Mouse (Mus musculus): ENCODE measurements around the gene Gpr35. TPM values are rescaled to one million over a fixed set of nuclear protein-coding genes. Genes with fewer than 3 reads are reported as not detected.
A peak's percentile ranks its signal among the peaks of the same experiment; 100 is the strongest.

Gpr35 gene
- polyA plus RNA-seq, 1 experiment from 2014 or later, result 0.83 TPM

DNA sequence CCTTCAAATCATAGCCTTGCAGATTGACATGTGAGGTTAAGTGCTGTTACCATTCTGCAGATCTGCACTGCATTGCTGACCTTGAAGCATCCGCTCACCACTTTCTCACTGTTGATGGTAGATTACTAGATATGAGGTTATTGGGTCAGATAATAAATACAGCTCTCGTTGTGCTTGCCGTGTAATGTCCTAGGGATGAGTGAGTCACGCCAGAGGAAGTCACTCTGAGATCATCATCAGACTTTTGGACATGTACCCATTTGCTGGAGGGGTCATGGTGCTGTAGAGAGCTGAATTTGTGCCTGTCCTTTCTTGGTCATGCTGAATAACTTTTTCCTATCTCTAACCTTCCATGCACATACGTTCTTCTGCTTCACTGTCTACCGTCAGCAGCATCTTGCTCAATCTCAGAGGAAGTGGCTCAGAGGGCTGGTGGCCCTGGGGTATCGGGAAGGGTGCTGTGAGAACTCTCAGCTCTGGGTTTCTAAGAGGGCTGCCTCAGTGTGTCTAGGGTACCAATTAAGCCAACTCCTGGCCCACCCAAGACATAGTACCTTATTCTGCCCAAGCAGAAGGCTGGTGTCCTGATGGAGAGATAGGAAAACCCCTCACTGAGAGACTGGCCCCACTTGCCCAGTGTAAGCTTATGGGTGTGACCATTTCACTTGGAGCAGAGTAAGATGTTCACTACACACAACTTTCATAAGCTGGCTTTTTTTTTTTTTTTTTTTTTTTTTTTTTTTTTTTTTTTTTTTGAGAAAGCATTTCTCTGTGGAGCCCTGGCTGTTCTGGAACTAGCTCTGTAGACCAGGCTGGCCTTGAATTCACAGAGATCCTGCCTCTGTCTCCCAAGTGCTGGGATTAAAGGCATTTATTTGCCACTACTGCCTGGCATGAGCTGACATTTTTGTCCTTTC is 21.5 kb downstream of the Gpr35 start:
- Histone ChIP-seq H3K27me3 (ENCODE audit: control insufficient read depth, insufficient read depth, low read length) (no peaks in the 10 kb centered on the region), H3K9ac (ENCODE audit: low read length) (no peak overlapping the region), H3K4me1 (ENCODE audit: control insufficient read depth, insufficient read depth, low read length) (peaks cover 13% of the 10 kb centered on the region; the same call in 1 of the 2 replicates), H3K4me3 (ENCODE audit: low read length) (no peak overlapping the region), H3K4me2 (ENCODE audit: low read depth, low read length) (no peak overlapping the region), H3K9me3 (replicated peaks; ENCODE audit: control insufficient read depth, low read length) (no peaks in the 10 kb centered on the region), H3K27ac (ENCODE audit: low read length) (peak overlapping the region; percentile 22; the same call in 1 of the 2 replicates), H3K36me3 (ENCODE audit: control insufficient read depth, insufficient read depth) (no peaks in the 10 kb centered on the region)
- 67% methylated on average over 7 of the region's 7 CpGs for WGBS
- ATAC-seq (replicated peaks; ENCODE audit: extremely low read depth, insufficient read depth, low FRiP score), result no peak

DNA sequence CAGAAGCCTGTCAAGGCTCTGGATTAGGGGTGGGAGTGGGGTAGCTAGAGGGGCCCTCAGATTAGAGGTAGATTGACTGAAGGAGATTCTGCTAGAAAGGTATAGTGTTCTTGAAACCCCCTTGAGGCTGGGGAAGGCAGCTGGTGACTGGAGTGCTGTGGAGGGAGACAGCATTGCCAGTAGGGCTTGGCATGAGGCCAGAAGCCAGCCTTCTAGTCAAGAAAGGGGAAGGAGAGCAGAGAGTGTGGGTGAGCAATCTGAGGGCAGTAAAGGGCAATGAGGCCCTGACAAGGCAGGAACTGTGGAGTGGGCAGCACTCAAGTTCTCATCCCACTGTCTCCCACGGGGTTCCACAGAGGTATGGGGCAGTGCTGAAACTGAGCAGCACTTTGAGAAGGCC is 22.2 kb downstream of the Gpr35 start:
- 13% methylated on average over 1 of the region's 1 CpGs for WGBS
- peaks cover 13% of the 10 kb centered on the region; the same call in 1 of the 2 replicates for H3K4me1 ChIP-seq (ENCODE audit: control insufficient read depth, insufficient read depth, low read length)
- peak; percentile 69; the same call in 1 of the 2 replicates for ATAC-seq (replicated peaks; ENCODE audit: extremely low read depth, insufficient read depth, low FRiP score)
- no peak overlapping the region for H3K4me2 ChIP-seq (ENCODE audit: low read depth, low read length)
- H3K36me3 ChIP-seq (ENCODE audit: control insufficient read depth, insufficient read depth), result no peaks in the 10 kb centered on the region
- no peak overlapping the region for H3K4me3 ChIP-seq (ENCODE audit: low read length)
- H3K9me3 ChIP-seq (replicated peaks; ENCODE audit: control insufficient read depth, low read length), result no peaks in the 10 kb centered on the region
- 0 out of 2 replicates have a peak, but pooled peaks cover 2% of the 10 kb centered on the region for H3K27me3 ChIP-seq (ENCODE audit: control insufficient read depth, insufficient read depth, low read length)
- H3K9ac ChIP-seq (ENCODE audit: low read length), result no peak overlapping the region
- peak overlapping the region; percentile 22; the same call in 1 of the 2 replicates for H3K27ac ChIP-seq (ENCODE audit: low read length)

DNA sequence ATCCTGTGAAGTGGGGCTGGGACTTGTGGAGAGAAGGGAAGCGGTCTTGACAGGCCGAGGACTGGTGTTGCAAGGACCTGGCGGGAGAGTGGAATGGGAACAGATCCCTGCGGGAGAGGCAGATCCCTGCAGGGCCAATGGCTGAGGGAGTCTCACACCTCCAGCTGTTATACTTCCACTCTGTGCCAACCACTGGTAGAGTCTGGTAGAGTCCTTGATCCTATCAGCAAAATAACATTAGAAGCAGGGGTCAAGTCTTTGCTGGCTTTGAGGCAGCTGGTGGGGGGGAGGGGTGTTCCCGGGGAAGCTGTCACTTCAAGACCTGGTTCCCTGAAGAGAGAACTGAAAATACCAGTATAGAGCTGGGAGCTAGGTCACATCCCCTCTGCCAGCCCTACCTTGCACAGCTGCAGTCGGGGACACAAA is 25.5 kb downstream of the Gpr35 start:
- Histone ChIP-seq H3K9ac (ENCODE audit: low read length) (no peak overlapping the region), H3K9me3 (replicated peaks; ENCODE audit: control insufficient read depth, low read length) (no peaks in the 10 kb centered on the region), H3K4me2 (ENCODE audit: low read depth, low read length) (no peak overlapping the region), H3K27ac (ENCODE audit: low read length) (0 out of 2 replicates have a peak overlapping the region, but pooled peaks have one; percentile 13), H3K36me3 (ENCODE audit: control insufficient read depth, insufficient read depth) (no peaks in the 10 kb centered on the region), H3K4me3 (ENCODE audit: low read length) (no peak overlapping the region), H3K27me3 (ENCODE audit: control insufficient read depth, insufficient read depth, low read length) (peaks cover 2% of the 10 kb centered on the region; the same call in 1 of the 2 replicates), H3K4me1 (ENCODE audit: control insufficient read depth, insufficient read depth, low read length) (peaks cover 20% of the 10 kb centered on the region)
- no peak for ATAC-seq (replicated peaks; ENCODE audit: extremely low read depth, insufficient read depth, low FRiP score)
- 15% methylated on average over 6 of the region's 6 CpGs for WGBS

DNA sequence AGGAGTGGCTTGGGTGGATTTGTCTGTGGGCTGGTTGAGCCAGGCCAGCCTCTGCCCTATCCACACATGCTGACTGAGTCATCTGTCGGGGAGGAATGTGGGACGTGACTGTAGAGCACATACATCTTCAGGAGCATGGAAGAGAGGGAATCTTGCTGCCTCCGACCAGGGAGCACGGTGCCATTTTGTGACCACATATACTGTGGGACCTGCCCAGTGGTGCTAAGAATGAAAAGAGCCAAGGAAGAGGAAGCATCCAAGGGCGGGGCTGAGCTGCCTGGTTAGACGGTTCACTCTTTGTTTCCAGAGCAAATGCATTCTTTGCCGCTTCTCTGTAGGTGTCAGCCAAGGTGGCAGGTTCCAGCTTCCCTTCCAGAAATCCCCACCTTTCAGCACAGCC is 28.0 kb downstream of the Gpr35 start:
- H3K27ac ChIP-seq (ENCODE audit: low read length), result no peak overlapping the region
- 28% methylated on average over 7 of the region's 7 CpGs for WGBS
- H3K27me3 ChIP-seq (ENCODE audit: control insufficient read depth, insufficient read depth, low read length), result peaks cover 2% of the 10 kb centered on the region; the same call in 1 of the 2 replicates
- ATAC-seq (replicated peaks; ENCODE audit: extremely low read depth, insufficient read depth, low FRiP score), result no peak
- H3K4me2 ChIP-seq (ENCODE audit: low read depth, low read length), result no peak overlapping the region
- no peak overlapping the region for H3K4me3 ChIP-seq (ENCODE audit: low read length)
- H3K4me1 ChIP-seq (ENCODE audit: control insufficient read depth, insufficient read depth, low read length), result peaks cover 17% of the 10 kb centered on the region
- H3K9ac ChIP-seq (ENCODE audit: low read length), result no peak overlapping the region
- H3K36me3 ChIP-seq (ENCODE audit: control insufficient read depth, insufficient read depth), result no peaks in the 10 kb centered on the region
- no peaks in the 10 kb centered on the region for H3K9me3 ChIP-seq (replicated peaks; ENCODE audit: control insufficient read depth, low read length)

DNA sequence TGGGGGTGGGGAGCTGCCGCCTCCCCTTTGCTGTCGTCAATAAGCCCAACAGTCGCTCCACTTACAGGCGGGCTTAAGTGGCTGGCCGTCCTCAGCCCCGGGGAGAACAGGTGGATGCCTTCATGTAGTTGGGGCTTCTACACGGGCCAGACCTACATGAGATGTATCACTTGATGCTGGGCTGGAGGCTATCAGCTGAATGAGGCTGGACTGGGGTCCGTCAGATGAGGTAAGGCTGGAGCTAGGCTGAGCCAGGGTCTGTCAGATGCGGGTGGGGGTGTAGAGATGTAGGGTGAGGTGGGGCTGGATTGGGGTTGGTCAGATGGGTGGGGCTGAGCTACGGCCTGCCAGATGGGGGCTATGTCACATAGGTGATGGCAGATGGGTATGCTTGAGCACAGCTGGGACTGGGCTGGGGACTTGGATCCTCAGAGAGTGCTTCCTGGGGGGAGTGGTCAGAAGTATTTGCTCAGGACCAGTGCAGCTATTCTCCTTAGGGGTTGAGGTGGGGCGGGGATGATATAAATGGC is 28.5 kb downstream of the Gpr35 start:
- no peak overlapping the region for H3K27ac ChIP-seq (ENCODE audit: low read length)
- H3K4me3 ChIP-seq (ENCODE audit: low read length), result no peak overlapping the region
- no peaks in the 10 kb centered on the region for H3K9me3 ChIP-seq (replicated peaks; ENCODE audit: control insufficient read depth, low read length)
- no peak overlapping the region for H3K4me2 ChIP-seq (ENCODE audit: low read depth, low read length)
- 18% methylated on average over 11 of the region's 11 CpGs for WGBS
- H3K4me1 ChIP-seq (ENCODE audit: control insufficient read depth, insufficient read depth, low read length), result peaks cover 17% of the 10 kb centered on the region
- H3K27me3 ChIP-seq (ENCODE audit: control insufficient read depth, insufficient read depth, low read length), result peaks cover 2% of the 10 kb centered on the region; the same call in 1 of the 2 replicates
- no peak overlapping the region for H3K9ac ChIP-seq (ENCODE audit: low read length)
- 0 out of 2 replicates have a peak, but pooled peaks have one; percentile 19 for ATAC-seq (replicated peaks; ENCODE audit: extremely low read depth, insufficient read depth, low FRiP score)
- no peaks in the 10 kb centered on the region for H3K36me3 ChIP-seq (ENCODE audit: control insufficient read depth, insufficient read depth)

DNA sequence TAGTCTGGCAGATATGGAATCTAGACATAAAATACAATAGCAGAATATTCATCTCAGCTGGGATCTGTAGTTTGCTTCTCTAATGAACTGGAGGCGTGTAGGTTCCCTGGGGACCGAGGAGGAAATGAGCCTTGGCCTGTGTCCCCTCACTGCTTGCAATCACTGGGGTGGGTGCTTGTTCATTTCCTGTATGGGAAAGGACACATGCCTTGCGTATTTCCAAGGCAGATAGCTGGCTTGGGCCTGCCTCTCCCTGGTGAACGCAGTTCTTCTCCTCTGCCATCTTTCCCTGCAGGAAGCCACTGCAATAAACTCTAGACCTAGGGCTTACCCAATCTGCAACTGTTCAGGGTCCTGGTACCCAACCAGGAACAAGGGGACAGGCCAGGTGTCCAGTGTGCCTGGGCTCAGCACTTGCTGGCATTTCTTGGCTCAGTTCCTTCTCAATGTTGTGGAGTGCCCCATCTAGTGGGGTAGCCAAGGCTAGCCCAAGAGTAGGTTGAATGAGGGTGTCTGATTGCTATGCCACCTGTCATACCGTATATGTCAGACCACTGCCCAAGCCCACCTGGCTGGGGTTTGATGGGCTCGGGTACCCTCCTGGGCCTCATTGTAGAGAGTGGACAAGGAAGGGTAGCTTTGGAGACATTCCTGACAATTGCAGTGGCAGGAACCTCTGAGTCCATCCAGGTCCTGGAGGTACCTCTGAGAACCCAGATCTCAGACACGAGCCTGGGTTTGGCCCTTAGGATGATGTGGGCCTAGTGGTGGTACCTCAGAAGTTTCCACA is 30.6 kb downstream of the Gpr35 start:
- Histone ChIP-seq H3K27me3 (ENCODE audit: control insufficient read depth, insufficient read depth, low read length) (peaks cover 2% of the 10 kb centered on the region; the same call in 1 of the 2 replicates), H3K9me3 (replicated peaks; ENCODE audit: control insufficient read depth, low read length) (no peaks in the 10 kb centered on the region), H3K4me1 (ENCODE audit: control insufficient read depth, insufficient read depth, low read length) (peaks cover 13% of the 10 kb centered on the region), H3K36me3 (ENCODE audit: control insufficient read depth, insufficient read depth) (no peaks in the 10 kb centered on the region), H3K27ac (ENCODE audit: low read length) (peak overlapping the region; percentile 66), H3K4me3 (ENCODE audit: low read length) (no peak overlapping the region), H3K9ac (ENCODE audit: low read length) (no peak overlapping the region), H3K4me2 (ENCODE audit: low read depth, low read length) (no peak overlapping the region)
- 69% methylated on average over 7 of the region's 7 CpGs for WGBS
- 0 out of 2 replicates have a peak, but pooled peaks have one; percentile 39 for ATAC-seq (replicated peaks; ENCODE audit: extremely low read depth, insufficient read depth, low FRiP score)

DNA sequence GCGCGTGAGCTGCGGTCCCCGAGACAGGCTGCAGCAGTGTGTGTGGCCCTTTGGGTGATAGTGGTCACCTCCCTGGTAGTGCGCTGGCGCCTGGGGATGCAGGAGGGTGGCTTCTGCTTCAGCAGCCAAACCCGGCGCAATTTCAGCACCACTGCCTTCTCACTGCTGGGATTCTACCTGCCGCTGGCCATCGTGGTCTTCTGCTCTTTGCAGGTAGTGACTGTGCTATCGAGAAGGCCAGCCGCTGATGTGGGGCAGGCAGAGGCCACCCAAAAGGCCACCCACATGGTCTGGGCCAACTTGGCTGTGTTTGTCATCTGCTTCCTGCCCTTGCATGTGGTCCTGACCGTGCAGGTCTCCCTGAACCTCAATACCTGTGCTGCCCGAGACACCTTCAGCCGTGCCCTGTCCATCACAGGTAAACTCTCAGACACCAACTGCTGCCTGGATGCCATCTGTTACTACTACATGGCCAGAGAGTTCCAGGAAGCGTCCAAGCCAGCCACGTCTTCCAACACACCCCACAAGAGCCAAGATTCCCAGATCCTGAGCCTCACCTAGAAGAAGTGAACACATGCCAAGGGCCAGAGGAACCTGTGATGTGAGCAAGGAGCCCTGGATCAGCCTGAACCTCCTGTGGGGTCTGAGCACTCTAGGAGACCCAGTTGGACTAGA is 32.4 kb downstream of the Gpr35 start:
- Histone ChIP-seq H3K36me3 (ENCODE audit: control insufficient read depth, insufficient read depth) (no peaks in the 10 kb centered on the region), H3K27ac (ENCODE audit: low read length) (no peak overlapping the region), H3K27me3 (ENCODE audit: control insufficient read depth, insufficient read depth, low read length) (no peaks in the 10 kb centered on the region; the same call in 1 of the 2 replicates), H3K9ac (ENCODE audit: low read length) (no peak overlapping the region), H3K4me2 (ENCODE audit: low read depth, low read length) (no peak overlapping the region), H3K4me3 (ENCODE audit: low read length) (no peak overlapping the region), H3K9me3 (replicated peaks; ENCODE audit: control insufficient read depth, low read length) (no peaks in the 10 kb centered on the region), H3K4me1 (ENCODE audit: control insufficient read depth, insufficient read depth, low read length) (peaks cover 8% of the 10 kb centered on the region)
- WGBS, result 91% methylated on average over 17 of the region's 17 CpGs
- ATAC-seq (replicated peaks; ENCODE audit: extremely low read depth, insufficient read depth, low FRiP score), result no peak

DNA sequence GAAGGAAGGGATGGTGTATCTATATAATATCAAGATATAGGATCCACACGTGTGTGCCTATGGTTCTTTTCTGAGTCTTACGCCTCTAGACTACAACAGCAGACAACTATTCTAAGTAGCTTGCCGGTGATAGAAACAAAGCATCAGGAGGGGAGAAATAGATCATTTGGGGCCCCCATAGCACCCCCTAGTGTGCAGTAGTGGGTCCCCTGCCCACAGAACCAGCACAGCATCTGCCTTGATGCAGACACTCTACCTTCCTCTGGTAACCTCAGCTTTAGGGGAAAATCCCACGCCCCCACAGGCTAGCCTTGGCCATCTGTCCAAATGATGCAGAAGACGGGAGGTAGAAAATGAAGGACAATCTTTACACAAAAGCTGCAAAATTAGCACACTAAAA is 34.3 kb downstream of the Gpr35 start:
- Histone ChIP-seq H3K4me2 (ENCODE audit: low read depth, low read length) (no peak overlapping the region), H3K27ac (ENCODE audit: low read length) (no peak overlapping the region), H3K4me3 (ENCODE audit: low read length) (no peak overlapping the region), H3K9me3 (replicated peaks; ENCODE audit: control insufficient read depth, low read length) (no peaks in the 10 kb centered on the region), H3K27me3 (ENCODE audit: control insufficient read depth, insufficient read depth, low read length) (0 out of 2 replicates have a peak, but pooled peaks cover 3% of the 10 kb centered on the region), H3K4me1 (ENCODE audit: control insufficient read depth, insufficient read depth, low read length) (0 out of 2 replicates have a peak, but pooled peaks cover 2% of the 10 kb centered on the region), H3K36me3 (ENCODE audit: control insufficient read depth, insufficient read depth) (no peaks in the 10 kb centered on the region), H3K9ac (ENCODE audit: low read length) (no peak overlapping the region)
- WGBS, result 85% methylated on average over 5 of the region's 5 CpGs
- ATAC-seq (replicated peaks; ENCODE audit: extremely low read depth, insufficient read depth, low FRiP score), result no peak

Data from heart, embryonic 16.5 days (tissue).